Mouse (Mus musculus): ENCODE measurements at regions not wholly inside any gene's neighbourhood (a gene's known extent, or its start where the extent isn't known, plus 50 kb on each side); places are given as distances from the start of the nearest gene placed in this dataset.

- DNase-seq, result no peak
Measured at GRCm38 (mm10) chr13:56021716-56022115, 114.4 kb downstream of the H2afy start.

GRCm38 (mm10) chr13:56014006-56014405 lies 122.2 kb downstream of the H2afy start:
- DNase-seq, result no peak

GRCm38 (mm10) chr13:56010416-56010815 lies 125.7 kb downstream of the H2afy start:
- no peak for DNase-seq

GRCm38 (mm10) chr13:56006827-56007226 lies 129.3 kb downstream of the H2afy start:
- peak; percentile 32 for DNase-seq

GRCm38 (mm10) chr13:56005746-56006145 lies 130.4 kb downstream of the H2afy start:
- DNase-seq, result no peak

GRCm38 (mm10) chr13:56003724-56004393 lies 132.3 kb downstream of the H2afy start:
- DNase-seq, result peak; percentile 75

- peak; percentile 34 for DNase-seq
Measured at GRCm38 (mm10) chr13:55995255-55995654, 140.9 kb downstream of the H2afy start.

- no peak for DNase-seq
Measured at GRCm38 (mm10) chr13:55994460-55994859, 141.7 kb downstream of the H2afy start.

- no peak for DNase-seq
Measured at GRCm38 (mm10) chr13:55992699-55993098, 143.5 kb downstream of the H2afy start.

GRCm38 (mm10) chr13:55991216-55991615 lies 144.9 kb downstream of the H2afy start:
- no peak for DNase-seq

GRCm38 (mm10) chr13:55990186-55990585 lies 146.0 kb downstream of the H2afy start:
- DNase-seq, result peak; percentile 54

GRCm38 (mm10) chr13:55989401-55989800 lies 146.8 kb downstream of the H2afy start:
- no peak for DNase-seq

GRCm38 (mm10) chr13:55985396-55985795 lies 149.4 kb upstream of the Pitx1 start:
- DNase-seq, result no peak

- DNase-seq, result no peak
Measured at GRCm38 (mm10) chr13:55984772-55985171, 148.8 kb upstream of the Pitx1 start.

GRCm38 (mm10) chr13:55983851-55984250 lies 147.9 kb upstream of the Pitx1 start:
- DNase-seq, result no peak

GRCm38 (mm10) chr13:55981041-55981440 lies 145.0 kb upstream of the Pitx1 start:
- no peak for DNase-seq

- no peak for DNase-seq
Measured at GRCm38 (mm10) chr13:55977902-55978301, 141.9 kb upstream of the Pitx1 start.

GRCm38 (mm10) chr13:55976911-55977381 lies 141.0 kb upstream of the Pitx1 start:
- DNase-seq, result no peak

GRCm38 (mm10) chr13:55974105-55974504 lies 138.1 kb upstream of the Pitx1 start:
- no peak for DNase-seq

GRCm38 (mm10) chr13:55970687-55971086 lies 134.7 kb upstream of the Pitx1 start:
- DNase-seq, result no peak

GRCm38 (mm10) chr13:55969473-55969872 lies 133.5 kb upstream of the Pitx1 start:
- no peak for DNase-seq

GRCm38 (mm10) chr13:55967151-55967550 lies 131.2 kb upstream of the Pitx1 start:
- no peak for DNase-seq

- DNase-seq, result peak; percentile 15
Measured at GRCm38 (mm10) chr13:55963005-55963620, 127.1 kb upstream of the Pitx1 start.

- no peak for DNase-seq
Measured at GRCm38 (mm10) chr13:55962254-55962866, 126.4 kb upstream of the Pitx1 start.

Data from layer of hippocampus, adult 9-11 months (tissue).